Mouse (Mus musculus): ENCODE measurements around the gene Dgke.

- no peak for TF ChIP-seq EP300 (optimal IDR thresholded peaks at IDR 0.05)
- peak; percentile 31 for TF ChIP-seq CTCF (IDR thresholded peaks at IDR 0.05; ENCODE audit: low read depth)
These were observed 39.2 kb upstream of the Dgke start for GRCm38 (mm10) chr11:89105823-89106222.

Data from stomach, postnatal 0 days (tissue).